Mouse (Mus musculus): ENCODE data around the gene Pramel7. TPM values are rescaled to one million over a fixed set of nuclear protein-coding genes. Genes with fewer than 3 reads are reported as not detected.
"Not testable (repeated sequence)": the region's sequence is repeated elsewhere in the genome, so short reads cannot be mapped to it uniquely, and the experiment has no call there.

Pramel7 gene
- total RNA-seq (2022), result not detected

- not testable (repeated sequence) for DNase-seq
Measured at GRCm38 (mm10) chr2:87496993-87497392, at the start of gene Pramel7. Gene Pramel7 (minus strand): TSS chr2:87497093.

DNA sequence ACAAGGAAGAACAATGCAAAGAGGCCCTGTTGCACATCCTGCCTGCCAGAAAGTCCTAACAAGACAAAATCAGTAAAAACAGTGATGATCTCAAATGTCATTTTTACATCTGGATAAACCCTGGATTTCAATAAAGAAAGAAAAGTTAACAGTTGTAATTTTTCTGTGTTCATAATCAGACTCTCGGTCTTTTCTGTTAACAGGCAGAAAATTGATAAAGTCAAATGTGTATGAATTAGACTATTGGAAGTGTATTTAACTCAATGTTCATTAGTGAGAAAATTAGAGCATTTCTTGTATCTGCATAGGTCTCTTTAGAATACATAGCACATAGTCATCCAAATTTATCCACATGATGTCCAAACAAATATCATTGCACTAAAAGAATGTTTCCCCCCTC lies 48.5 kb upstream of the Pramel7 start, which contains the start of gene Olfr1128:
TSS of gene Olfr1128 (minus strand) at position 101 of the 400 bp plus-strand sequence.
- no peak for DNase-seq

DNA sequence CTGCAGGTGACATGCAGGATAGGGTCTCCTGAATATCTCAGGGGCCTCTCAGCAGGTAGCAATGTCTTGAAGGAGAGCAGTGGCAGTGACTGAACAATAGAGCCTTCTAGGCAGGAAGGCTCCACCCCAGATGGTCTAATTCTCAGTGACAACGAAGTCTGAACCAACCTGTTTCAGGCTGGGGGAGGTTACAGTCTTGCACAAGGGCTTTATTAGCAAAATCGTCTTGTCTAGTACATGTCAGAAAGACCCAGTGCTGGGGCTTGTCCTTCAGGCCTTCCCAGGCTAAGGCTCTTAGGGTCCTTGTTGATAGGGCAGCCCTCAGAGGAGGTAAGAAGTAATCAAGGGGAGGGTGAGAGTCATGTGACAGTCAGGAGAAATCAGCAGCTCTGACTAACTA lies 37.9 kb upstream of the Pramel7 start:
- no peak for DNase-seq

GRCm38 (mm10) chr2:87531496-87531895 lies 34.6 kb upstream of the Pramel7 start, which contains the start of gene Olfr153:
Gene Olfr153 (plus strand): TSS chr2:87531796.
- DNase-seq, result no peak

- not testable (repeated sequence) for DNase-seq
Measured at GRCm38 (mm10) chr2:87525899-87526616, 29.2 kb upstream of the Pramel7 start.

GRCm38 (mm10) chr2:87520651-87521050 lies 23.8 kb upstream of the Pramel7 start:
- DNase-seq, result no peak

DNA sequence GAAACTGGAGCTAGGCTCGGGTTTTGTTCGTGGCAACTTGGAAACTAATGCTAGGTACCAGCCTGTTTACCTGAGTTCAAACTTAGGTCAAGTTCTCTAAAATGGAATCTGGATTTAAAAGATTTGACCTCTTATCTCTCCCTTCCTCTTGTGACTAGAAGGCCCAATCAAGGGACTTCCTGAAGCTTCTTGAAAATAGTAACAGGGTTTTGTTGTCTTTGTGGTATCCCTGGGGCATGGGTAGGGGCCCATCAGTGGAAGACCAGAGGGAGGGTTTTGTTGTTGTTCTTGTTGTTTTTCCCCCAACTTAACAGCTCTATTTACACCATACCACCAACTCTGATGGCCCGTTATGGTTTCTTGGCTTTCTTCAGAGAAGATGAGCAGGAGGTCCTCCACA lies 19.7 kb upstream of the Pramel7 start:
- no peak for DNase-seq

DNA sequence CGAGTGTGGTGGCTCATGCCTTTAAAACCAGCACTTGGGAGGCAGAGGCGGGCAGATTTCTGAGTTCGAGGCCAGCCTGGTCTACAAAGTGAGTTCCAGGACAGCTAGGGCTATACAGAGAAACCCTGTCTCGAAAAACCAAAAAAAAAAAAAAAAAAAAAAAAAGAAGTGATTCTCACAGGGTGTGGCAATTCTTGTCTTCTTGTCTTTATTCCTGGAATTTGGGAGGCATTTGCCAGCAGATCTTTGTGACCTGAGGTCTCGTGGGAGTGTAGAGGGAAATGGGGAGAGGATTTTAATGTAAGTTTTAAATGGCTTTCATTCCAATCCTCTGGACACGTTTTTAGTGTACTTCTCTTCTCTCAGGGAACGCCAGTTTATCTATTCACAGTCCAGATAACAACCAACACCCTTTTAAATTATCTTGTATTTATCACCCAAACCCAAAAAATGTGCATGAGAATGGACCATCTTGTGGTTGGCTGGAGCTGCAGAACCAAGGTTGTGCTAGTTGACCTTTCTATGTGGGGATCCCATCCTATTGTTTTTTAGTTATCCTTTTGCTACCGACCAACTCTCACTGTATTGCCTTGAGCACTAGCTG lies 18.7 kb upstream of the Pramel7 start:
- DNase-seq, result no peak

DNA sequence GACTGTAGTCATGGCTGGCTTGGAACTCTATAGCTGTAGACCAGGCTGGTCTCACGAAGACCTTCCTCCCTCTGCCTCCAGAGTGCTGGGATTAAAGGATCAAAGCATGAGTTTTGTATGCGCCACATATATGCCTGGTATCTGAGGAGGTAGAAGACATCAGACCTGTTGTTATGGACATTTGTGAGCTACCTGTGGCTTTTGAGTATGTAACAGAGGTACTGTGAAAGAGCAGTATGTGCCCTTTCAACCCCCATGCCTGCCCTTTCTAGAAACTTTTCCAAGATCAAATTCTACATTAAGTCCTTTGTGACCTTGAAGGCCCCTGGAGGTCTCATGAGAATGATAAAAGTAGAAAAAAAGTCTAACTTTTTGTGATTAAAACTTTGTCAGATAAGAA lies 18.2 kb upstream of the Pramel7 start:
- DNase-seq, result no peak

DNA sequence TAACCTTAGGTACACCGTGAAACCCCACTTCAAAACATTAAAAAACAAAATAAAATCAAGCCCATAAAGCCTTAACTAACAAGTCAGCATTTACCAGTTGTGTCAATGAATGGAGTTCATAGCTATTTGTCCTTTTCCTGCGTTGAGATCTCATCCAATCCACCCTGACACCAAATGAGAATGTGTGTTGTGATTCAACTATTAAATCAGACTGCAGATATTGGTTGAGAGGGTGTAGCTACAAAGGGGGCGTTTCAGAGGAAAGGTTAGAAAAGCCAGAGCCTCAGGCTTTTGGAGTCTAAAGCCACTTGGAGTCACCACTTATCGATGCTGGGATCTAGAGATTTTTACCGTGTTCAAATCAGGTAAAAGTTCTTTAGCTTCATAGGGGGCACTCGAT lies 9.4 kb upstream of the Pramel7 start, which contains the start of gene Pramel6:
TSS of gene Pramel6 (plus strand) at position 301 of the 400 bp plus-strand sequence.
- no peak for DNase-seq

DNA sequence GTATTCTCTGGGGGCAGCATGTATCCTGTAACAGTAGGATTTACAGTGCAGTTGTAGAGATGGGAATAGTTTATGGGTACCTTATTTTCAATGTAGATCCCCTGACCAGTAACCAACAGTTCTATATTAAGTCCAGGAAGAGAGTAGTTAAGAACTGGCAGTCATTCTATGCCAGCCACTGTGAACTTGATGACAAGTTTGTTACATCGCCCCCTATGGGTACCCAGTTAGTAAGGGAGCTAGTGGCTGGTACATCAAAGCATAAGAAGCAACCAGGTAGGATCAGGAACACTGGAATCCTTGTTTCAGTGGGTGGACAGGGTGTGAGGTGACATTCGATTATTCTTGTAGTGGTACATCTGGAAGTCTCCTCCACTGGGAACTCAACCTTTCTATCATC lies 14.6 kb downstream of the Pramel7 start:
- no peak for DNase-seq

- DNase-seq, result no peak
Measured at GRCm38 (mm10) chr2:87481158-87481557, 15.7 kb downstream of the Pramel7 start.

- DNase-seq, result no peak
Measured at GRCm38 (mm10) chr2:87480207-87480606, 16.7 kb downstream of the Pramel7 start.

- no peak for DNase-seq
Measured at GRCm38 (mm10) chr2:87461769-87462168, 35.1 kb downstream of the Pramel7 start.

DNA sequence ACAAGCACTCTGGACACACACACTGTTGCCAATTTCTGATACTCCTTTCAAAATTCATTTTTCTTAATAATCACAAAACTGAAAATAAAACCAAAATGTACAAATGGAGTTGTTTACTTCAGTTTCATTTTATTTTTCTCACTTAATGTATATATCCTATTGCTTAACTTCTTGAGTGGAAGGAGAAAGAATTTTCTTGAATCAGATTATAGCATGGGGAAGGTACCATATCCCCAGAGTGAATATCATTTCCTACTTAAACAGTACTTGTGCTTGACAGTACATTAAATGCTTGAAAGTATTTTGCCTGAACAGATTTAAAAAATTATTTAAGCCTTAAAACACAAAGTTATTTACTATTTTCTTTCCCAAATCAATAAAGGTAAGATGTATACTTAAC lies 43.2 kb downstream of the Pramel7 start, which contains the start of gene Olfr1126:
TSS of gene Olfr1126 (plus strand) at position 301 of the 400 bp plus-strand sequence.
- no peak for DNase-seq

Other genes with a start within 250 kb of the Pramel7 start
- gene Olfr1115, start 249.1 kb downstream of the Pramel7 start, total RNA-seq (2022), result not detected
- gene Olfr1116, start 229.6 kb downstream of the Pramel7 start, total RNA-seq (2022), result not detected
- gene Olfr1118, start 189.5 kb downstream of the Pramel7 start, total RNA-seq (2022), result not detected
- gene Olfr1120, start 142.3 kb downstream of the Pramel7 start, total RNA-seq (2022), result not detected
- not detected for gene Olfr1121, start 127.2 kb downstream of the Pramel7 start, total RNA-seq (2022)
- under 1 TPM in 1 of 4 experiments, not detected in 3; 0.12 TPM for gene Olfr1122, start 111.2 kb downstream of the Pramel7 start, total RNA-seq (2022)
- not detected for gene Olfr1123, start 80.5 kb downstream of the Pramel7 start, total RNA-seq (2022)
- gene Olfr1124, start 66.8 kb downstream of the Pramel7 start, total RNA-seq (2022), result not detected
- gene Olfr1126, start 43.1 kb downstream of the Pramel7 start, total RNA-seq (2022), result not detected
- gene Pramel6, start 9.5 kb upstream of the Pramel7 start, total RNA-seq (2022), result not detected
- not detected for gene Olfr153, start 34.7 kb upstream of the Pramel7 start, total RNA-seq (2022)
- not detected for gene Olfr1128, start 48.4 kb upstream of the Pramel7 start, total RNA-seq (2022)
- gene Olfr1129, start 76.8 kb upstream of the Pramel7 start, total RNA-seq (2022), result not detected
- not detected for gene Olfr1130, start 109.1 kb upstream of the Pramel7 start, total RNA-seq (2022)
- gene Olfr1131, start 130.0 kb upstream of the Pramel7 start, total RNA-seq (2022), result not detected
- gene Olfr1132, start 140.4 kb upstream of the Pramel7 start, total RNA-seq (2022), result not detected
- gene Olfr1133, start 150.3 kb upstream of the Pramel7 start, total RNA-seq (2022), result not detected
- gene Olfr1134, start 161.4 kb upstream of the Pramel7 start, total RNA-seq (2022), result not detected
- gene Olfr1135, start 176.6 kb upstream of the Pramel7 start, total RNA-seq (2022), result not detected
- not detected for gene Olfr1136, start 196.9 kb upstream of the Pramel7 start, total RNA-seq (2022)
- gene Olfr1137, start 216.1 kb upstream of the Pramel7 start, total RNA-seq (2022), result not detected
- gene Olfr1138, start 242.9 kb upstream of the Pramel7 start, total RNA-seq (2022), result not detected
- gene Olfr1140, start 246.7 kb upstream of the Pramel7 start, total RNA-seq (2022), result not detected

Data from adrenal gland, adult 8-10 months (tissue).